Mouse (Mus musculus): ENCODE data around the gene Tuba4a. TPM values are rescaled to one million over a fixed set of nuclear protein-coding genes. Genes with fewer than 3 reads are reported as not detected.
"Not testable (repeated sequence)": the region's sequence is repeated elsewhere in the genome, so short reads cannot be mapped to it uniquely, and the experiment has no call there.

Gene Tuba4a
- polyA plus RNA-seq, 1 experiment from 2014 or later: 12.4 TPM

DNA sequence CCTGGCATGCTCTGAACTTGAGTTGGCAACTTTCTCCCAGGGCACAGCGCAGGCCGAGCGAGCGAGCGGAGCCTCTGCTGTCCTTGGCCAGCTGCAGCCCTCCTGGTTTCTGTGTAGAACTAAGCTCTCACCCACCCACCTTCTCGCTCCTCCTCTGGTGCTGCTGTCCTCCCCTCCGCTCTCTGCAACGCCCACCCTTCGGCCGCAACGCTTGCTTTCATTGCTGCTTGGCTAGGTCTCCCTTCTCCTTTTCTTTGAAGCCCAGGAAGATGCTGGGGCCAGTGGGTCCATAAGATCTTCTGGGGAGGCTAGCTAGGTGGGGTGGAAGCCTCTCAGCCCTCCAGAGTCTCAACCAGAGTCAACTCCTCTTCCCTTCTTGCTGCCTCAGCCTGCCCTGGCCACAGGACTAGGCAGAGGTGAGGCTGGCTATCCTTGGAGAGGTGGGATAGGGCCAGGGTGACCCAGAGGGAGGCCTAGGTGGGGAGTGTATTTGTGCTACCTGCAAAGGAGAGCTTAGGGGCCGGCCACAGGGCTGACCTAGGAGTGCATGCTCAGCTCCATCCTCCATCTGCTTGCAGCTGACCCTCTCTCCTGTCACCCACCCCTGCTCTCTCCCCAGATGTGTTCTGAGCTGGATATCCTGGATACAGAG is 24.6 kb upstream of the Tuba4a start:
- Histone ChIP-seq H3K4me2 (replicated peaks; ENCODE audit: low read depth, low read length) (no peak overlapping the region), H3K4me1 (replicated peaks; ENCODE audit: control insufficient read depth, insufficient read depth, low read length) (no peaks in the 10 kb centered on the region), H3K9me3 (ENCODE audit: control insufficient read depth, low read length) (no peaks in the 10 kb centered on the region), H3K27ac (ENCODE audit: low read depth, low read length) (no peak overlapping the region), H3K36me3 (ENCODE audit: control insufficient read depth, insufficient read depth, low read length) (no peaks in the 10 kb centered on the region), H3K4me3 (ENCODE audit: low read depth, low read length) (no peak overlapping the region), H3K27me3 (ENCODE audit: control insufficient read depth, insufficient read depth, low read length) (no peaks in the 10 kb centered on the region), H3K9ac (ENCODE audit: low read depth, low read length) (no peak overlapping the region)
- 88% methylated on average over 12 of the region's 12 CpGs for WGBS
- 0 out of 2 replicates have a peak, but pooled peaks have one; percentile 14 for ATAC-seq (ENCODE audit: low FRiP score)
- DNase-seq (ENCODE audit: low spot score): no peak

- Histone ChIP-seq H3K9me3 (ENCODE audit: control insufficient read depth, low read length) (no peaks in the 10 kb centered on the region), H3K4me1 (replicated peaks; ENCODE audit: control insufficient read depth, insufficient read depth, low read length) (no peaks in the 10 kb centered on the region), H3K9ac (ENCODE audit: low read depth, low read length) (no peak overlapping the region), H3K4me3 (ENCODE audit: low read depth, low read length) (no peak overlapping the region), H3K27me3 (ENCODE audit: control insufficient read depth, insufficient read depth, low read length) (no peaks in the 10 kb centered on the region), H3K36me3 (ENCODE audit: control insufficient read depth, insufficient read depth, low read length) (no peaks in the 10 kb centered on the region), H3K4me2 (replicated peaks; ENCODE audit: low read depth, low read length) (no peak overlapping the region), H3K27ac (ENCODE audit: low read depth, low read length) (no peak overlapping the region)
- ATAC-seq (ENCODE audit: low FRiP score) (no peak), DNase-seq (ENCODE audit: low spot score) (no peak)
- WGBS: 90% methylated on average over 14 of the region's 14 CpGs
Observed at GRCm38 (mm10) chr1:75243411-75243810, 23.7 kb upstream of the Tuba4a start.

GRCm38 (mm10) chr1:75239591-75239990 is 19.9 kb upstream of the Tuba4a start:
- 85% methylated on average over 10 of the region's 10 CpGs for WGBS
- H3K4me2 ChIP-seq (replicated peaks; ENCODE audit: low read depth, low read length): no peak overlapping the region
- no peaks in the 10 kb centered on the region for H3K9me3 ChIP-seq (ENCODE audit: control insufficient read depth, low read length)
- H3K4me3 ChIP-seq (ENCODE audit: low read depth, low read length): no peak overlapping the region
- H3K4me1 ChIP-seq (replicated peaks; ENCODE audit: control insufficient read depth, insufficient read depth, low read length): peaks cover 3% of the 10 kb centered on the region; the same call in 1 of the 2 replicates
- no peak overlapping the region for H3K27ac ChIP-seq (ENCODE audit: low read depth, low read length)
- DNase-seq (ENCODE audit: low spot score) (no peak), ATAC-seq (ENCODE audit: low FRiP score) (no peak)
- H3K36me3 ChIP-seq (ENCODE audit: control insufficient read depth, insufficient read depth, low read length): no peaks in the 10 kb centered on the region
- H3K27me3 ChIP-seq (ENCODE audit: control insufficient read depth, insufficient read depth, low read length): no peaks in the 10 kb centered on the region
- H3K9ac ChIP-seq (ENCODE audit: low read depth, low read length): no peak overlapping the region

DNA sequence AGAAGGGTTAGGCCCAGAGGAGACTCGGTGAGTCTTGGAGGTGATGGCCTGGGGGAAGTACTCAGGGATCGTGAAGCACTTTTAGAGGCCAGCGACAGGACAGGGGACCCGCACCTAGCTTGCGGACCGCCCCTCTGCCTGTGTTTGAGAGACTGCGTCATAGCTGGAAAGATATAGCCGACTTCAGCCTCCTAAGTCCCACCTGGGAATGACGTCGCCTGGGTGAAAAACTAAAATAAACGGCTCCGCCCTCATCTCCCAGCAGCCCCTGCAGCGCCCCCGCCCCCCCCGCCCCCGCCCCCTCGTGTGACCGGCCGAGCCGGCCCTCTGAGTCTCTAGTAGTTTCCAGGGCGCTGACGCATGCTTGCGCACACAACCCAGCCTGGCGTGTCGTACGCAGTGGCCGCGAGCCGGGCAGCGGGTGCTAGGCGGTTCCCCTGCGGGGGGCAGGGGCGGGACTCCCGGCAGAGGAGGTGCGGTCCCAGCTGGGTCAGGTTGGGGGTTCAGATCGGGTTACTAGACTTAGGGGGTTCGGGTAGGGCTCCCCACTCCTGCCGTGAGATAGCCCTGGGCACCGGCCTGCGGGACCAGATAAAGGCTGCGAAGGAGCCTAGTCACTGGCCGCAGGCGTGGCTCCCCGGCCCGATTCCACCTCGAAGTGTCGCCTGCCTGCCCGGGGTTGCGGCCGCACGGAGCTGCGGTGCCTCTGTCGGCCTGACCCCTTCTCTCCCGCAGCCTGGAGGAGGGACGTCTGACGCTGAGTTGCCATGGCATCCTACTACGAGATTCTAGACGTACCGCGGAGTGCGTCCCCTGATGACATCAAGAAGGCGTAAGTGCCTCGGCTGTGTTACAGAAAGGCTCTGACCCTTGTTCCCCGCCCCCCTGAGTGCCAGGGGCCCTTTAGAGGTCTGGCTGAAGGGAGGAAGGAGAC is 16.7 kb upstream of the Tuba4a start, which contains the start of gene Dnajb2:
Gene Dnajb2, plus strand, starts transcription at position 290 of the 934 bp plus-strand sequence.
- H3K9me3 ChIP-seq (ENCODE audit: control insufficient read depth, low read length): no peaks in the 10 kb centered on the region
- no peaks in the 10 kb centered on the region for H3K27me3 ChIP-seq (ENCODE audit: control insufficient read depth, insufficient read depth, low read length)
- peaks cover 3% of the 10 kb centered on the region; the same call in 1 of the 2 replicates for H3K4me1 ChIP-seq (replicated peaks; ENCODE audit: control insufficient read depth, insufficient read depth, low read length)
- H3K36me3 ChIP-seq (ENCODE audit: control insufficient read depth, insufficient read depth, low read length): no peaks in the 10 kb centered on the region
- H3K4me3 ChIP-seq (ENCODE audit: low read depth, low read length): peak within 1 kb of the TSS; percentile 60
- WGBS: 1% methylated on average over 59 of the region's 64 CpGs
- H3K9ac ChIP-seq (ENCODE audit: low read depth, low read length): peak within 1 kb of the TSS; percentile 80
- peak within 1 kb of the TSS; percentile 95 for H3K4me2 ChIP-seq (replicated peaks; ENCODE audit: low read depth, low read length)
- H3K27ac ChIP-seq (ENCODE audit: low read depth, low read length): peak within 1 kb of the TSS; percentile 74
- peak; percentile 89 for ATAC-seq (ENCODE audit: low FRiP score)
- DNase-seq (ENCODE audit: low spot score): peak; percentile 74

- Histone ChIP-seq H3K4me3 (ENCODE audit: low read depth, low read length) (no peak overlapping the region), H3K4me2 (replicated peaks; ENCODE audit: low read depth, low read length) (no peak overlapping the region), H3K36me3 (ENCODE audit: control insufficient read depth, insufficient read depth, low read length) (no peaks in the 10 kb centered on the region), H3K9me3 (ENCODE audit: control insufficient read depth, low read length) (no peaks in the 10 kb centered on the region), H3K4me1 (replicated peaks; ENCODE audit: control insufficient read depth, insufficient read depth, low read length) (peaks cover 3% of the 10 kb centered on the region; the same call in 1 of the 2 replicates), H3K27me3 (ENCODE audit: control insufficient read depth, insufficient read depth, low read length) (no peaks in the 10 kb centered on the region), H3K9ac (ENCODE audit: low read depth, low read length) (no peak overlapping the region), H3K27ac (ENCODE audit: low read depth, low read length) (no peak overlapping the region)
- ATAC-seq (ENCODE audit: low FRiP score): peak; percentile 55; the same call in 1 of the 2 replicates
- DNase-seq (ENCODE audit: low spot score): peak; percentile 68
- 2% methylated on average over 8 of the region's 8 CpGs for WGBS
Observed at GRCm38 (mm10) chr1:75234606-75235005, 14.9 kb upstream of the Tuba4a start.

GRCm38 (mm10) chr1:75232489-75232888 is 12.8 kb upstream of the Tuba4a start:
- 65% methylated on average over 4 of the region's 4 CpGs for WGBS
- not testable (repeated sequence) for H3K4me1 ChIP-seq (replicated peaks; ENCODE audit: control insufficient read depth, insufficient read depth, low read length); H3K4me3 ChIP-seq (ENCODE audit: low read depth, low read length); H3K27ac ChIP-seq (ENCODE audit: low read depth, low read length); H3K4me2 ChIP-seq (replicated peaks; ENCODE audit: low read depth, low read length); H3K36me3 ChIP-seq (ENCODE audit: control insufficient read depth, insufficient read depth, low read length); H3K9me3 ChIP-seq (ENCODE audit: control insufficient read depth, low read length); ATAC-seq (ENCODE audit: low FRiP score); H3K27me3 ChIP-seq (ENCODE audit: control insufficient read depth, insufficient read depth, low read length); DNase-seq (ENCODE audit: low spot score); H3K9ac ChIP-seq (ENCODE audit: low read depth, low read length)

DNA sequence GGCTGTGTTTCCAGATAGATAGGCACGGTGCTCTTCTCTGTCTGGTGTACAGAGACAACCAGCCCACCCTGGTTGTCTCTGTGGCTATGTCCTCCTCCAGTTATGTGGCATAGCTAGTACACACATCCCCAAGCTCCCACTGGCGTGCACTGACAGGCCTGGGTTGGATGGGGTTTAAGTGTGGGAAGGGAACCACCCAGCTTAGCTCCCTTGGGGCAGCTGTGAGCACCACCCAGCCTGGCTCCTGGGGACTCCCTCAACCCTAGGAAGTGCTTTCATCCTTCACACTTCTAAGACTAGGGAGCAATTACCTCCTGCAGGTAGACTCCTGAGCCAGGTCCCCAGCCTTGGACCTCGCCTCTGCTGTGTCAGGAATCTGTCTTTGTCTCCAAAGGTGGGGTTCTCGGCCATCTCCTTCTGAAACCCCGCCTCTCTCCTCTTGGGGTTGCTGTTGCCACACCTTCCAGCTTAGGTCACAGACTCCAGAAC is 12.0 kb upstream of the Tuba4a start, which contains the start of gene A630095N17Rik:
Gene A630095N17Rik, minus strand, starts transcription at position 439 of the 489 bp plus-strand sequence.
- Histone ChIP-seq H3K36me3 (ENCODE audit: control insufficient read depth, insufficient read depth, low read length) (no peaks in the 10 kb centered on the region), H3K4me1 (replicated peaks; ENCODE audit: control insufficient read depth, insufficient read depth, low read length) (no peaks in the 10 kb centered on the region), H3K9ac (ENCODE audit: low read depth, low read length) (no peak within 1 kb of the TSS), H3K4me3 (ENCODE audit: low read depth, low read length) (no peak within 1 kb of the TSS), H3K27ac (ENCODE audit: low read depth, low read length) (no peak within 1 kb of the TSS), H3K27me3 (ENCODE audit: control insufficient read depth, insufficient read depth, low read length) (no peaks in the 10 kb centered on the region), H3K4me2 (replicated peaks; ENCODE audit: low read depth, low read length) (no peak within 1 kb of the TSS), H3K9me3 (ENCODE audit: control insufficient read depth, low read length) (no peaks in the 10 kb centered on the region)
- no peak for ATAC-seq (ENCODE audit: low FRiP score)
- no peak for DNase-seq (ENCODE audit: low spot score)
- WGBS: 77% methylated on average over 5 of the region's 5 CpGs

DNA sequence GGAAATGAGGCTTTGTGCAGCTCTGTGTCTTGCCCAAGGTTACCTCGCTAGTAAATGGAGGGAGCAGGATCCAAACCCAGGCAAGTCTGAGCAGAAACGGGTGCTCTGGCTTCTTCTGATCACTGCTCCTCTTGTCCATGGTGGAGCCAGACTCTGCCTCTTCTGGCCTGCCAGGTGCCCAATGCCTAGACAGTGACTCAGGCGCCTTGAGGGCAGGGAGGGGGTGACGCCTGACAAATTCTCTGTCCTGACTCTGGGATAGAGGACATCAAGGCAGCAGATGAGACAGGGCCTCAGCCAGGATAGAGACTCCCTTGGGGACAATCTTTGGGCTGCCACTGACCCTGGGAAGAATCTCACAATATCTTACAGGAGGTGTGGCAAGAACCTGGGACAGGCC is 11.6 kb upstream of the Tuba4a start:
- no peaks in the 10 kb centered on the region for H3K9me3 ChIP-seq (ENCODE audit: control insufficient read depth, low read length)
- no peaks in the 10 kb centered on the region for H3K36me3 ChIP-seq (ENCODE audit: control insufficient read depth, insufficient read depth, low read length)
- H3K4me2 ChIP-seq (replicated peaks; ENCODE audit: low read depth, low read length): no peak overlapping the region
- ATAC-seq (ENCODE audit: low FRiP score) (no peak), DNase-seq (ENCODE audit: low spot score) (no peak)
- H3K4me1 ChIP-seq (replicated peaks; ENCODE audit: control insufficient read depth, insufficient read depth, low read length): no peaks in the 10 kb centered on the region
- 83% methylated on average over 4 of the region's 4 CpGs for WGBS
- H3K4me3 ChIP-seq (ENCODE audit: low read depth, low read length): no peak overlapping the region
- H3K27ac ChIP-seq (ENCODE audit: low read depth, low read length): no peak overlapping the region
- H3K9ac ChIP-seq (ENCODE audit: low read depth, low read length): no peak overlapping the region
- no peaks in the 10 kb centered on the region for H3K27me3 ChIP-seq (ENCODE audit: control insufficient read depth, insufficient read depth, low read length)
